Comparison of ENCODE assay signal across 9 mouse cellular contexts in genomic region chr5:67437403-67437802, GRCm38 (mm10). TPM values are rescaled to one million over a fixed set of nuclear protein-coding genes. Genes with fewer than 3 reads are reported as not detected.
DNase-seq lines count a peak whose midpoint lies in the region; ATAC-seq lines count a peak whose summit lies in the region.
"Had no signal": no experiment of that assay in that cellular context is flagged by ENCODE, and none has a peak within 500 bp of the region (broad histone marks: within the 10 kb centered on the region; RNA-seq: fewer than 3 reads in every experiment).

No protein-coding gene starts in this region.

- WGBS in heart, embryonic 12.5 days = 21% methylated on average over 2 of the region's 2 CpGs
- 45% methylated on average over 2 of the region's 2 CpGs for WGBS in neural tube, embryonic 12.5 days

- H3K27ac ChIP-seq in heart, embryonic 12.5 days (ENCODE audit: poor library complexity, severe bottlenecking) = no peak overlapping the region
- no peak overlapping the region for H3K27ac ChIP-seq in neural tube, embryonic 12.5 days

- H3K4me3 ChIP-seq in heart, embryonic 12.5 days = no peak overlapping the region
- H3K4me3 ChIP-seq in neural tube, embryonic 12.5 days = no peak overlapping the region
- H3K4me3 ChIP-seq in megakaryocyte, embryonic 14.5 days (replicated peaks) = peak overlapping the region; percentile 80

- no peaks in the 10 kb centered on the region for H3K9me3 ChIP-seq in heart, embryonic 12.5 days (replicated peaks)
- no peaks in the 10 kb centered on the region for H3K9me3 ChIP-seq in neural tube, embryonic 12.5 days
- H3K9me3 ChIP-seq in megakaryocyte, embryonic 14.5 days = no peaks in the 10 kb centered on the region

- H3K4me1 ChIP-seq in heart, embryonic 12.5 days (replicated peaks) = peaks cover 14% of the 10 kb centered on the region
- no peaks in the 10 kb centered on the region for H3K4me1 ChIP-seq in neural tube, embryonic 12.5 days
- peaks cover 43% of the 10 kb centered on the region for H3K4me1 ChIP-seq in megakaryocyte, embryonic 14.5 days

- no peaks in the 10 kb centered on the region for H3K27me3 ChIP-seq in heart, embryonic 12.5 days (replicated peaks)
- no peaks in the 10 kb centered on the region for H3K27me3 ChIP-seq in neural tube, embryonic 12.5 days (replicated peaks)
- H3K27me3 ChIP-seq in megakaryocyte, embryonic 14.5 days (replicated peaks) = no peaks in the 10 kb centered on the region

- H3K4me2 ChIP-seq in heart, embryonic 12.5 days = no peak overlapping the region
- H3K4me2 ChIP-seq in neural tube, embryonic 12.5 days (replicated peaks) = no peak overlapping the region

- no peaks in the 10 kb centered on the region for H3K36me3 ChIP-seq in heart, embryonic 12.5 days
- H3K36me3 ChIP-seq in neural tube, embryonic 12.5 days = no peaks in the 10 kb centered on the region
- peaks cover 2% of the 10 kb centered on the region for H3K36me3 ChIP-seq in megakaryocyte, embryonic 14.5 days (replicated peaks; ENCODE audit: low read length)

- no peak overlapping the region for H3K9ac ChIP-seq in heart, embryonic 12.5 days
- H3K9ac ChIP-seq in neural tube, embryonic 12.5 days = no peak overlapping the region

- peak; percentile 71; the same call in 1 of the 2 replicates for ATAC-seq in heart, embryonic 12.5 days (ENCODE audit: insufficient number of reproducible peaks, low FRiP score)
- 0 out of 2 replicates have a peak, but pooled peaks have one; percentile 33 for ATAC-seq in neural tube, embryonic 12.5 days (ENCODE audit: low FRiP score, low read depth)
- no peak for ATAC-seq in monocyte, adult 5-6 weeks (replicated peaks; ENCODE audit: insufficient number of reproducible peaks, low FRiP score, low TSS enrichment, poor library complexity, severe bottlenecking)
- ATAC-seq: forebrain, embryonic 14.5 days had no signal

- intact Hi-C loops in heart, postnatal 25 days (cut with DNase I) = no loop called here

- no peak for DNase-seq in heart, postnatal 25 days (ENCODE audit: low spot score)
- no peak for DNase-seq in neural tube, embryonic 10.5 days (ENCODE audit: extremely low spot score, low spot score)
- no peak for DNase-seq in gastrocnemius, postnatal 25 days
- no peak for DNase-seq in layer of hippocampus, postnatal 10 days (ENCODE audit: low spot score in 2 of 2)

RNA-seq across cellular contexts. Expression of gene Bend4, which starts 9.3 kb away (rescaled TPM):
- 19.8 and 20.8 TPM in 2 replicates for polyA plus RNA-seq in heart, embryonic 12.5 days (2016; fragmentation: Nextera tagmentation; extraction: Ambion mirVana)
- total RNA-seq in heart, postnatal 25 days (2021) = 1 to 10 TPM; 2.3 TPM
- polyA plus RNA-seq in neural tube, embryonic 12.5 days (2016; fragmentation: Nextera tagmentation; extraction: Ambion mirVana) = 10.6 and 10.9 TPM in 2 replicates
- 0.35 and 0.88 TPM in 2 replicates for polyA plus RNA-seq in megakaryocyte, embryonic 14.5 days (2012; ENCODE audit: insufficient read depth, low replicate concordance)
- total RNA-seq in gastrocnemius, postnatal 25 days (2021) = under 1 TPM; 0.28 to 0.32 TPM
- 1.2 to 1.9 TPM (median 1.3 TPM) in 3 replicates for total RNA-seq in monocyte, adult 5-6 weeks (2017)
- 10 to 100 TPM; 12.2 to 12.8 TPM for total RNA-seq in layer of hippocampus, postnatal 10 days (2021)
